Mouse (Mus musculus) small intestine, adult 2 months (tissue): ENCODE results near the gene Theg. TPM values are rescaled to one million over a fixed set of nuclear protein-coding genes. Genes with fewer than 3 reads are reported as not detected.
A peak's percentile ranks its signal among the peaks of the same experiment; 100 is the strongest.

Experiments used
- H3K27ac ChIP-seq: fragments of 200-500 bp; 2 replicates; pipeline ENCODE4 v1.5.1; 2012; ENCODE audit warnings: low read depth, low read length, control low read depth, inconsistent platforms; ENCODE audit not compliant: insufficient read depth
- H3K27me3 ChIP-seq: fragments of 200-500 bp; 2 replicates; pipeline ENCODE4 v1.6.1; 2012; ENCODE audit warnings: mild to moderate bottlenecking, moderate library complexity, low read length, inconsistent platforms; ENCODE audit not compliant: control insufficient read depth, insufficient read depth
- H3K36me3 ChIP-seq: fragments of 200-500 bp; 2 replicates; pipeline ENCODE4 v1.6.1; 2012; ENCODE audit warnings: mild to moderate bottlenecking, low read length, control low read depth, inconsistent platforms; ENCODE audit not compliant: control insufficient read depth, insufficient read depth
- H3K4me1 ChIP-seq: fragments of 200-500 bp; 2 replicates; pipeline ENCODE4 v1.6.1; 2012; ENCODE audit warnings: low read length, inconsistent platforms, mixed read lengths; ENCODE audit not compliant: control insufficient read depth, insufficient read depth, insufficient read length
- H3K4me3 ChIP-seq: fragments of 200-500 bp; 2 replicates; pipeline ENCODE4 v1.5.1; 2012; ENCODE audit warnings: low read depth, mild to moderate bottlenecking, control low read depth, inconsistent platforms, low read length, moderate library complexity
- CTCF ChIP-seq: fragments of 200-500 bp; IDR thresholded peaks from 2 replicates; pipeline ENCODE4 v1.5.1; 2012; ENCODE audit warnings: low read depth, mild to moderate bottlenecking, control low read depth, inconsistent platforms, low read length, moderate library complexity, mixed read lengths; ENCODE audit not compliant: insufficient replicate concordance, insufficient read length; ENCODE audit errors: extremely low read depth
- POLR2A ChIP-seq: fragments of 200-500 bp; IDR thresholded peaks from 2 replicates; pipeline ENCODE4 v1.6.1; 2012; ENCODE audit warnings: low read depth, mild to moderate bottlenecking, control low read depth, inconsistent platforms, low read length, moderate library complexity
- WGBS: fragments of 180-500 bp; shearing (Covaris S2); methylation state at CpG from one replicate; pipeline ENCODE4 v1.1.7; 2018; 5-methylcytosine and 5-hydroxymethylcytosine counted together
- polyA plus RNA-seq: library from polyadenylated mRNA; depleted of rRNA; stranded (reverse); fragments of >200 nt; gene quantifications from 2 replicates; pipeline ENCODE4 v1.2.3, GENCODE M21; 2012

Gene Theg
- polyA plus RNA-seq, 1 experiment: not detected

DNA sequence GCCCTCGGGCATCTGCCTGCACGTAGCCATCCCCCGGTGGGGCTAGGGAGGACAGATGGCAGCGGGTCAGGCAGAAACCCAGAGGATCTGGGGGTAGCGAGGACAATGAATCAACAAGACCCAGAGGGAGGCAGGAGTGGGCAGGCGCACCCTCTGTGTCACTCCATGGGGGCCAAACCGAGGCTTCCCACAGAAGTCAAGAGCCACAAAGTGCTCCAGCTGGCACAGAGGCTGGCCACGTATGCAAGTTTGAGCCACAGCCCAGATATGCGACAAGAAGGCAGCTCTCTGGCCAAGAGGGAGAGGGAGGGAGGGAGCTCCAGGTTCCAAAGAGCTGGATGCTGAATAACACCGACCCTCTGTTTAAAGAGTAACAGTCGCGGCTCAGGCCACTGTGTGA lies 36.8 kb upstream of the Theg start:
- TF ChIP-seq CTCF (no peak), POLR2A (no peak)
- no peak overlapping the region for H3K27ac ChIP-seq
- WGBS: 67% methylated on average over 12 of the region's 12 CpGs
- no peak overlapping the region for H3K4me3 ChIP-seq
- H3K36me3 ChIP-seq: no peaks in the 10 kb centered on the region
- H3K4me1 ChIP-seq: no peaks in the 10 kb centered on the region
- no peaks in the 10 kb centered on the region for H3K27me3 ChIP-seq

DNA sequence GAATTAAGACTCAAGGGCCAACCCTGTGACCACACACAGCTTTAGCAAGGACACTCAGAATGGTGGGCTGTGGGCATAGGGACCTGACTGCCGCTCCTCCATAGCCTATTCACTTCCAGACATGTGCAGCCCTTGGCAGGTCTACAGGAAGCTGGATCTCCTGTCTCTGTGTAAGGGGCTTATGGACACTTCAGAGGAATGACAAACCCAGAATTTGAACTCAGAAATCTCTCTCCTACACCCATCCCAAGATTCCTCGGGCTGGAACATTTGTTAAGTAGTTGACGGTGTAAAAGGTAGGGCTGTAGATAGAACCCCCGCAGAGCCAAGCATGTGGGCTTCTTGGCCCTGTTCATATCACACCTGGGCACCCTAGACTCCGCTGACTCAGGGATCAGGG lies 29.2 kb upstream of the Theg start:
- 91% methylated on average over 5 of the region's 5 CpGs for WGBS
- H3K4me3 ChIP-seq: no peak overlapping the region
- no peak for TF ChIP-seq CTCF
- TF ChIP-seq POLR2A: no peak
- peaks cover 14% of the 10 kb centered on the region for H3K27me3 ChIP-seq
- no peak overlapping the region for H3K27ac ChIP-seq
- H3K36me3 ChIP-seq: no peaks in the 10 kb centered on the region
- peaks cover 6% of the 10 kb centered on the region; the same call in 1 of the 2 replicates for H3K4me1 ChIP-seq

DNA sequence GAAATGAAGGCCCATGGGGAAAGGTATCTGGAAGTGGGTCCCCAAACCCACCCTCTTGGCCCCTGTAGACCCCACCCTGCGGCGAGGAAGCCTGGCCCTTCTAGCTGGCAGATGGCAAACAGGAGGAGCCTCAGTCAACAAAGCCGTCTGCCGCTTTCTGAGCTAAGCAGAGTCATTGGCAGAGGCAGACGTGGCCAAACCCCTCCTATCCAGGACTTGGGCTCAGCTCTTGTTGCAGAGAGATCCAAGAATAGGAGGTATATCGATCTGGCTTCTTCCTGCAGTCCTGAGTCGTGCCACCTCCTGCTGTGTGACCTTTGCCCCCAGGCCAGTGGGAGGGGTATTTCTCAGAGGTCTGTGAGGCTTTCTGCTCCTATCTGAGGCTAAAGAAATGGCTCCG lies 28.7 kb upstream of the Theg start:
- WGBS: 7% methylated on average over 8 of the region's 8 CpGs
- no peak overlapping the region for H3K4me3 ChIP-seq
- peaks cover 6% of the 10 kb centered on the region; the same call in 1 of the 2 replicates for H3K4me1 ChIP-seq
- H3K36me3 ChIP-seq: no peaks in the 10 kb centered on the region
- H3K27me3 ChIP-seq: peaks cover 14% of the 10 kb centered on the region
- TF ChIP-seq POLR2A (no peak), CTCF (no peak)
- no peak overlapping the region for H3K27ac ChIP-seq

DNA sequence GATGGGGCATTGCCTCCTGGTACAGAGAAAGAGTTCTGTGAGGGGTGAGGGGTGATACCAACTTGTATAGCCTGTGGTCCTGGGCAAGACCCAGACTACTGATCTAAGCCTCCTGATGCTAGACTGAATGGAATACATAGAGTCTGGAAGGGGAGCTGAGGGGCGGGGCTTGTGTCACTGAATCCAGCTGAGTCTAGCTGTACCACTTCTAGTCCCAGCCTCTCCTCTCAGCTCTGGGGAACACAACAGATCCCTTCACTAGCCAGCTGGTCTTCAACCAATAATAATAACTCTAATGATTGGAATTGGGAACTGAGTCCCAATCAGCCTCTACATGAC lies 27.1 kb upstream of the Theg start:
- H3K27ac ChIP-seq: no peak overlapping the region
- H3K4me1 ChIP-seq: peaks cover 6% of the 10 kb centered on the region; the same call in 1 of the 2 replicates
- WGBS: 84% methylated on average over 1 of the region's 1 CpGs
- no peaks in the 10 kb centered on the region for H3K36me3 ChIP-seq
- TF ChIP-seq POLR2A: no peak
- TF ChIP-seq CTCF: no peak
- H3K27me3 ChIP-seq: peaks cover 14% of the 10 kb centered on the region
- peak overlapping the region; percentile 63; the same call in 1 of the 2 replicates for H3K4me3 ChIP-seq

DNA sequence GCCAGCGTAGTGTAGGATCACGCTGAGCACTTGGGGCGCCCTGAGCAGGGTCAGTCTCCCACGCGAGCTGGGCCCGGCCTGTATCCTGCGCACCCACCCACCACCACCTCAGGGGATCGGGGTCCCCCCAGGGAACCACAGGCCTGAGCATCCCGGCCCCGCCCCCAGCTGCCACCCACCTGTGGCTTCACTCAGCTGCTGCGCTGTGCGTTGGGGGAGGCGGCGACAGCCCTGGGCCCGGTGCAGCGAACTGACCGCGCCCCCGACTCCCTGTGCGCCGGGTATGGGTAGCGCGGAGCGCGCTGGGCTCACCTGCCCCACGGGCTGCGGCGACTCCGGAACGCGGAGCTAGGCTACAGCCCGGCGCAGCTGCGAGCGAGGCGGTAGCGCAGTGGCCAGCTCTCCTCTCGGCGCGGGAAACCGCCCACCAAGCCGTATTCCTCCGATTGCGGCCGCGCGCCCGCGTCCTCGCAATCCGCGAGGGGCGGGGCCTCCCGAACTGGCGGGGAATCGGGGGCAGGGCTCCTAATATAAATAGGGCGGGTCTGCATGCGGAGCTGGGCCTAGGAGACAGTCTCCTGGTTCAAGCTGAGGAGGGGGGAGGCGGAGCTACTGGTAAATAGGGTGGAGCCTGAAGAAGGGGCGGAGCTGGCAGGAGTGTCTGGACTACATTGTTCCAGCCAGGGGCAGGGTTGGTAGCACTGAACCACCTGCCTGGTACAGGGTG lies 26.6 kb upstream of the Theg start, which contains the start of gene C2cd4c:
Gene C2cd4c, minus strand, starts transcription at position 448 of the 727 bp plus-strand sequence.
- WGBS: 2% methylated on average over 59 of the region's 60 CpGs
- H3K36me3 ChIP-seq: no peaks in the 10 kb centered on the region
- TF ChIP-seq POLR2A: no peak
- TF ChIP-seq CTCF: no peak
- no peak within 1 kb of the TSS for H3K27ac ChIP-seq
- peak within 1 kb of the TSS; percentile 63 for H3K4me3 ChIP-seq
- peaks cover 6% of the 10 kb centered on the region; the same call in 1 of the 2 replicates for H3K4me1 ChIP-seq
- peaks cover 14% of the 10 kb centered on the region for H3K27me3 ChIP-seq

DNA sequence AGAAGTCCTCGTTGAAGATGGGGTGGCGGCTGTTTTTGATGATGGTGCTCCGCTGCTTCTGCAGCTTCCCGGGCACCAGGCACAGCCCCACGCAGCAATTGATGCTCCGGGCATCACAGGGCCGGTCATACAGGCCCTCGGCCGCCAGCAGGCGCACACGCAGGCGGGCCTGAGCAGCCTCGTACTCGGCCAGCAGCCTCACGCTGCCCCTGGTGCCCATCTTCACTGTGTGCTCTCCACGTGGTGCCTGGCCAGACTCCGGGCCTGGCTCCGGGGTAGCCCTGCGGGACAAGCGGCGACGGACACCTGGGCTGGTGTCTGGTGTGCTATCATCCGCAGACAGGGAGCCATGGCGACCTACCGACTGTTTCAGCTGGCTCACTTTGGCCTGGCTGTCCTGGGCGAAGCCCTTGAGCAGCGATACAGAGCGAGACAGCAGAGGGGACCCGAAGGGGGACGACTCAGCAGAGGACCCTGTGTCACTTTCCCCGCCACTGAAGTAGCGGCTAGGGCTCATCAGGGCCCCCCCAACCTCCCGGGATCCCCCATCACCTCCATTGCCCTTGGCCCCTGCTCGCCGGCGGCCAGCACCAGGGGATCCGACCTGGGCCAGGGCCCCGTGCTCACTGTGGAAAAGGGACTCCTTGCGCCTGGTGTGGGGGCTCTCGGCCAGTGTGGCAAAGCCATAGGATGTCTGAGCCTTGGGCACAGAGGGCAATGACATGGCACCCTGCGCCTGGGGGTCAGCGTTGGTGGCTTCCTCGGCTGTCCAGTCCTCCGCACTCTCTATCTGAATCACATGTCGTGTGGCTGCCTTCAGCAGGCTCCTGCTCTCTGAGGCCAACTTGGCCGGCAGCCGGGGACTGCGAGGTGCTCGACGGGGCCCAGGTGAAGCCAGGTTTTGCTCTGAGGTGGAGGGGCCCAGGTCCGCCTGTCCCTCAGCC lies 25.3 kb upstream of the Theg start:
- Histone ChIP-seq H3K4me3 (no peak overlapping the region), H3K27me3 (peaks cover 14% of the 10 kb centered on the region), H3K36me3 (no peaks in the 10 kb centered on the region), H3K4me1 (peaks cover 6% of the 10 kb centered on the region; the same call in 1 of the 2 replicates), H3K27ac (no peak overlapping the region)
- WGBS: 36% methylated on average over 51 of the region's 51 CpGs
- TF ChIP-seq CTCF (no peak), POLR2A (no peak)

DNA sequence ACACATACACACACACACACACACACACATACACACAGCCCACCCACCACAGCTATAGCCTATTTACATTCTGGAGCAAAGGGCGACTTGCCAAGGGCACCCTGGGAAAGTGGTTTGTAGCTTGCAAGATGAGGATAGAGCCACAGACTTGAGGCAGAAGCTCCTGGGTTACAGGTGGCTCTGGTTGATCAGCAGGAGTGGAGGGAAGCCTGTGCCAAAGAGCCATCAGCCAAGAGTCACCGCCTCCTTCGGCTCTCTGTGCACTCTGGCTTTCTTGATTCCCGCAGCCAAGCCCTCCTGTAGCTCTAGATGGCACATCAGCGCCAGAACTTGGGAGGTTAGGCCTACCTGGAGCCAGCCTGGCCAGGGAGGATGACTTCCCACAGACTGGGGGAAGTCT lies 24.2 kb upstream of the Theg start:
- no peak overlapping the region for H3K4me3 ChIP-seq
- WGBS: 46% methylated on average over 5 of the region's 5 CpGs
- peaks cover 6% of the 10 kb centered on the region; the same call in 1 of the 2 replicates for H3K4me1 ChIP-seq
- H3K36me3 ChIP-seq: no peaks in the 10 kb centered on the region
- TF ChIP-seq POLR2A (no peak), CTCF (no peak)
- peaks cover 14% of the 10 kb centered on the region for H3K27me3 ChIP-seq
- H3K27ac ChIP-seq: no peak overlapping the region
